Mouse (Mus musculus): ENCODE measurements at regions not wholly inside any gene's neighbourhood (a gene's known extent, or its start where the extent isn't known, plus 50 kb on each side); places are given as distances from the start of the nearest gene placed in this dataset.

- DNase-seq, result peak; percentile 99
Observed at GRCm38 (mm10) chr5:52309317-52310060, 54.1 kb upstream of the Sod3 start.

- DNase-seq, result peak; percentile 12
Observed at GRCm38 (mm10) chr5:52296303-52296702, 67.3 kb upstream of the Sod3 start.

GRCm38 (mm10) chr5:52294466-52294865, 69.1 kb upstream of the Sod3 start:
- peak; percentile 95 for DNase-seq

GRCm38 (mm10) chr5:52288319-52288718, 75.3 kb upstream of the Sod3 start:
- peak; percentile 43 for DNase-seq

GRCm38 (mm10) chr5:52280871-52281270, 82.7 kb upstream of the Sod3 start:
- DNase-seq, result no peak

GRCm38 (mm10) chr5:52278111-52278510, 85.5 kb upstream of the Sod3 start:
- peak; percentile 61 for DNase-seq

GRCm38 (mm10) chr5:52263214-52263613, 72.9 kb upstream of the Dhx15 start:
- no peak for DNase-seq

GRCm38 (mm10) chr5:52258075-52258474, 67.8 kb upstream of the Dhx15 start:
- no peak for DNase-seq

- DNase-seq, result peak; percentile 93
Observed at GRCm38 (mm10) chr5:52254602-52255071, 64.3 kb upstream of the Dhx15 start.

GRCm38 (mm10) chr5:52249804-52250203, 59.5 kb upstream of the Dhx15 start:
- DNase-seq, result no peak

GRCm38 (mm10) chr5:52243931-52244330, 53.6 kb upstream of the Dhx15 start:
- peak; percentile 68 for DNase-seq

GRCm38 (mm10) chr5:52242414-52242813, 52.1 kb upstream of the Dhx15 start:
- no peak for DNase-seq

- DNase-seq, result peak; percentile 7
Observed at GRCm38 (mm10) chr5:52240540-52240939, 50.2 kb upstream of the Dhx15 start.

Measured in heart, adult 11 months (tissue).